Mouse (Mus musculus) lung, embryonic 14.5 days (tissue): Measurements from ENCODE around the gene Med19. TPM values are rescaled to one million over a fixed set of nuclear protein-coding genes. Genes with fewer than 3 reads are reported as not detected.

Experiments used
- ATAC-seq: fragments of 200-750 bp; cut with Nextera tagmentation; 2 replicates; pipeline ENCODE4 v1.8.0; 2017; ENCODE audit warnings: mild to moderate bottlenecking, moderate TSS enrichment, moderate library complexity; ENCODE audit not compliant: insufficient read depth
- DNase-seq: peaks from one replicate; pipeline ENCODE4 v3.0.0-alpha.2; 2015
- H3K27ac ChIP-seq: fragments of 300-500 bp; sonication (generic); 2 replicates; pipeline ENCODE4 v1.5.1; 2014; ENCODE audit warnings: low read depth, mild to moderate bottlenecking, moderate library complexity
- H3K27me3 ChIP-seq: fragments of 300-500 bp; sonication (generic); 2 replicates; pipeline ENCODE4 v1.6.1; 2014; ENCODE audit warnings: low read length, control low read depth; ENCODE audit not compliant: insufficient read depth
- H3K36me3 ChIP-seq: fragments of 300-500 bp; sonication (generic); 2 replicates; pipeline ENCODE4 v1.6.1; 2014; ENCODE audit warnings: control low read depth; ENCODE audit not compliant: insufficient read depth
- H3K4me1 ChIP-seq: fragments of 300-500 bp; sonication (generic); 2 replicates; pipeline ENCODE4 v1.6.1; 2014; ENCODE audit warnings: antibody characterized with exemption, control low read depth; ENCODE audit not compliant: insufficient read depth
- H3K4me2 ChIP-seq: fragments of 300-500 bp; sonication (generic); 2 replicates; pipeline ENCODE4 v1.6.1; 2014; ENCODE audit warnings: mild to moderate bottlenecking
- H3K4me3 ChIP-seq: fragments of 300-500 bp; sonication (generic); 2 replicates; pipeline ENCODE4 v1.5.1; 2014; ENCODE audit warnings: low read depth, low read length
- H3K9ac ChIP-seq: fragments of 300-500 bp; sonication (generic); 2 replicates; pipeline ENCODE4 v1.6.1; 2014
- H3K9me3 ChIP-seq: fragments of 300-500 bp; sonication (generic); 2 replicates; pipeline ENCODE4 v1.6.1; 2016; ENCODE audit warnings: low read depth, low read length, control low read depth
- CTCF ChIP-seq: IDR thresholded peaks from 2 replicates; pipeline ENCODE4 v1.5.1; 2016; ENCODE audit warnings: antibody characterized with exemption, low read depth
- WGBS: fragments of 180-500 bp; shearing (Covaris S2); extraction: QIAGEN DNeasy Blood & Tissue Kit; methylation state at CpG from one replicate; pipeline ENCODE4 v1.1.7; 2014; 5-methylcytosine and 5-hydroxymethylcytosine counted together
- polyA plus RNA-seq: library from polyadenylated mRNA; unstranded; fragments of >200 nt; fragmentation: Nextera tagmentation; extraction: Ambion mirVana; gene quantifications from 2 replicates; pipeline ENCODE4 v1.2.1, GENCODE M21; 2014

Med19 gene
- polyA plus RNA-seq, 1 experiment from 2014 or later: 44.8 TPM

DNA sequence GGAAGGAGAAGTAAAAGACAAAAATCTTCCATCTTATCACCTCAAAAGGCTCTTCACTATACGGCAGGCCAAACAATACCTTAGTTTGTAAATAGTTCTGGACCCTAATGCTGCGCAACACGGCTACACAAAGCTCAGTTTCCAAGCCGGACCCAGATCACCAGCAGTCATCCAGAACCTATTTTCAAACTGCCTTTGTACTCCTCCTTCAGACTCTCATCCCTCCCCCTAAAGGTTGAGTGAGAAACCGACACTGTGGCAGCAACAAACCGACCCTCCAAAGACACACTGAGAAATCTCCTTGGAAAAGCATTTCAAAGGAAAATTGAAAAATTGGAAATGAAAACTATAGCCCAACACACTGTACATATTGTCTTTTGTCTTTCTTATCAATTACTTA lies 29.8 kb upstream of the Med19 start:
- Histone ChIP-seq H3K4me1 (no peaks in the 10 kb centered on the region; the same call in 1 of the 2 replicates), H3K27me3 (no peaks in the 10 kb centered on the region), H3K36me3 (no peaks in the 10 kb centered on the region), H3K9me3 (no peaks in the 10 kb centered on the region), H3K4me2 (peak overlapping the region; percentile 61), H3K9ac (peak overlapping the region; percentile 55), H3K27ac (no peak overlapping the region), H3K4me3 (peak overlapping the region; percentile 60)
- DNase-seq (peak; percentile 64), ATAC-seq (no peak; the same call in 1 of the 2 replicates)
- peak; percentile 47 for TF ChIP-seq CTCF
- WGBS: 25% methylated on average over 6 of the region's 6 CpGs

DNA sequence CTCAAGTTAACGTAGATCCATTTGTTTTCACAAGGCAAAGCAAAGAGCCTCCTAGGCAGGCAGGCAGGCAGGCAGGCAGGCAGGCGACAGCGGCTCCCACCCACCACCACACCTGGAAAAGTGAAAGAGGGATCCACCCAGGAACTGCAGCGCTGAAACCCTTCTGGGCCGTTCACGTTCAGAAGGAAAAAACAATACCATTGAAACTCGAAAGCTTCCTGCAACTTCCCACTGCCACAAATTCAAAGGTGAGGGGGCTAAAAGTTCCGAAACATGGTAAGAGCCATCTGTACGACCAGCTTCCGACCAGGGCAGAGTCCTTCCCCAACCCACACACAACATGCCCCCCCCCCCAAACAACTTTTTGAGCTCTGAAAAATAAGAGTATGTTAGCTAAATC lies 28.5 kb upstream of the Med19 start:
- peak; percentile 52 for DNase-seq

GRCm38 (mm10) chr2:84650464-84651195 lies 27.6 kb upstream of the Med19 start, which contains the start of gene Ctnnd1:
TSS of gene Ctnnd1 (minus strand) at chr2:84650765.
- Histone ChIP-seq H3K4me1 (no peaks in the 10 kb centered on the region; the same call in 1 of the 2 replicates), H3K4me2 (peak within 1 kb of the TSS; percentile 61), H3K36me3 (no peaks in the 10 kb centered on the region), H3K27ac (peak within 1 kb of the TSS; percentile 99), H3K9me3 (no peaks in the 10 kb centered on the region), H3K4me3 (peak within 1 kb of the TSS; percentile 60), H3K9ac (peak within 1 kb of the TSS; percentile 85), H3K27me3 (no peaks in the 10 kb centered on the region)
- ATAC-seq (peak; percentile 98), DNase-seq (peak; percentile 95)
- TF ChIP-seq CTCF: no peak
- WGBS: under 1% methylated on average over 15 of the region's 15 CpGs

More for the DNA sequence above, 28.5 kb upstream of the Med19 start:
- no peaks in the 10 kb centered on the region for H3K27me3 ChIP-seq
- no peaks in the 10 kb centered on the region for H3K9me3 ChIP-seq
- H3K4me3 ChIP-seq: peak overlapping the region; percentile 60
- H3K4me1 ChIP-seq: no peaks in the 10 kb centered on the region; the same call in 1 of the 2 replicates
- WGBS: 0% methylated on average over 10 of the region's 10 CpGs
- ATAC-seq: no peak
- H3K36me3 ChIP-seq: no peaks in the 10 kb centered on the region
- peak overlapping the region; percentile 61 for H3K4me2 ChIP-seq
- TF ChIP-seq CTCF: no peak
- peak overlapping the region; percentile 99 for H3K27ac ChIP-seq
- H3K9ac ChIP-seq: peak overlapping the region; percentile 85

GRCm38 (mm10) chr2:84653354-84653753 lies 24.8 kb upstream of the Med19 start:
- H3K27me3 ChIP-seq: no peaks in the 10 kb centered on the region
- DNase-seq: no peak
- no peak overlapping the region for H3K4me3 ChIP-seq

GRCm38 (mm10) chr2:84655864-84656263 lies 22.3 kb upstream of the Med19 start:
- Histone ChIP-seq H3K9ac (no peak overlapping the region), H3K27ac (no peak overlapping the region), H3K4me1 (no peaks in the 10 kb centered on the region), H3K27me3 (no peaks in the 10 kb centered on the region), H3K36me3 (no peaks in the 10 kb centered on the region), H3K9me3 (no peaks in the 10 kb centered on the region), H3K4me3 (no peak overlapping the region), H3K4me2 (no peak overlapping the region)
- DNase-seq (no peak), ATAC-seq (no peak)
- WGBS: 62% methylated on average over 1 of the region's 1 CpGs
- TF ChIP-seq CTCF: no peak

More at GRCm38 (mm10) chr2:84653354-84653753, 24.8 kb upstream of the Med19 start:
- H3K4me2 ChIP-seq: no peak overlapping the region
- H3K27ac ChIP-seq: no peak overlapping the region
- H3K9ac ChIP-seq: no peak overlapping the region
- no peaks in the 10 kb centered on the region for H3K4me1 ChIP-seq
- TF ChIP-seq CTCF: peak; percentile 25; the same call in 1 of the 2 replicates
- ATAC-seq: no peak
- no peaks in the 10 kb centered on the region for H3K36me3 ChIP-seq
- no peaks in the 10 kb centered on the region for H3K9me3 ChIP-seq

DNA sequence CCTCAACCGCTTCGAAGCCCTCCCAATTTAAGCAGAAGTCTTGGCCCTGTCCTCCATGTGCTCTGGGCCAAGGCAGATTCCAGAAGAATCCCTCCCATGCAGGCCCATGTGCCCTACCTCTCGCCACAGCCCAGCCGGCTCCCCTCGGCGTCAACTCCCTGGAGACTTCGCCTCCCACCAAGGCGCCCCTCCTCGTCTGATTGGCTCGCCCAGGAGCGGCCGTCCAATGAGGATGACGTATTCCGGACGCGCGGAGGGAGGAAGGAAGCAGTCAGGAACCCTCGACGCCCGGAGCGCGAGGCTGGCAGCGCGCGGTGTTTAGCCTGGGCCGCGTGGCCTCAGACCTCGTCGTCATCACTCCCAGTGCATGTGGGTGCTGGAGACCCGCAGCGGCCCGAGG lies 19.4 kb upstream of the Med19 start, which contains the start of gene Btbd18:
Btbd18 (plus strand) TSS at position 274 of the 400 bp plus-strand sequence.
- H3K4me1 ChIP-seq: no peaks in the 10 kb centered on the region
- no peaks in the 10 kb centered on the region for H3K36me3 ChIP-seq
- H3K4me2 ChIP-seq: no peak within 1 kb of the TSS
- no peak within 1 kb of the TSS for H3K27ac ChIP-seq
- 91% methylated on average over 32 of the region's 32 CpGs for WGBS
- DNase-seq (no peak), ATAC-seq (no peak)
- no peaks in the 10 kb centered on the region for H3K9me3 ChIP-seq
- H3K27me3 ChIP-seq: no peaks in the 10 kb centered on the region
- no peak for TF ChIP-seq CTCF
- no peak within 1 kb of the TSS for H3K4me3 ChIP-seq
- no peak within 1 kb of the TSS for H3K9ac ChIP-seq

- ATAC-seq (peak; percentile 45; the same call in 1 of the 2 replicates), DNase-seq (peak; percentile 77)
- Histone ChIP-seq H3K27me3 (no peaks in the 10 kb centered on the region), H3K36me3 (no peaks in the 10 kb centered on the region), H3K4me3 (no peak overlapping the region), H3K4me2 (no peak overlapping the region), H3K9ac (no peak overlapping the region), H3K9me3 (no peaks in the 10 kb centered on the region), H3K4me1 (no peaks in the 10 kb centered on the region), H3K27ac (no peak overlapping the region)
- 60% methylated on average over 3 of the region's 3 CpGs for WGBS
- peak; percentile 68 for TF ChIP-seq CTCF
Measured at GRCm38 (mm10) chr2:84660253-84660652, 17.9 kb upstream of the Med19 start.
